Mouse (Mus musculus) Muller cell, postnatal 12 days (primary cell): ENCODE data around the gene Atp1a2.

ENCODE experiments used
- DNase-seq: peaks from one replicate; pipeline ENCODE4 v3.0.0-alpha.2; 2015; ENCODE audit errors: inconsistent ontology term

Gene Atp1a2

DNA sequence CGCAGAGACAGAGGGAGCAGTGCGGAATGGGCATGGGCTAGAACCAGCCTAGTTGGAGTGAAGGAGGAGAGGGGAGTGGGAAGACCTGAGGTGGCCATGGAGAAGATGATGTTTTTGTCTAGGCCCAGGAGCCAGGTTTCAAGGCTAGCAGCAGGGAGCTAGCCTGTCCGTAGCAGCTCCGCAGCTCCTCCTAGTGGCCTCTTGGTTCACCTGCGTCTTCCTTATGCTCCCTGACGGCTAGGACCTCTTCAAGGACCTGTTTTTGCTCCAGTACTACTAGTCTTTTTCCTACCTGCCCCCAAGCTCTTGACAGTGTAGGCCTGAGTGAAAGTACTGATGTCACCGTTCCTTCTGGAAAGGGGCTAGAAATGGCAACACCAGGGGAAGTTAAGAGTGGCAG lies 26.9 kb upstream of the Atp1a2 start:
- DNase-seq, result peak; percentile 66

DNA sequence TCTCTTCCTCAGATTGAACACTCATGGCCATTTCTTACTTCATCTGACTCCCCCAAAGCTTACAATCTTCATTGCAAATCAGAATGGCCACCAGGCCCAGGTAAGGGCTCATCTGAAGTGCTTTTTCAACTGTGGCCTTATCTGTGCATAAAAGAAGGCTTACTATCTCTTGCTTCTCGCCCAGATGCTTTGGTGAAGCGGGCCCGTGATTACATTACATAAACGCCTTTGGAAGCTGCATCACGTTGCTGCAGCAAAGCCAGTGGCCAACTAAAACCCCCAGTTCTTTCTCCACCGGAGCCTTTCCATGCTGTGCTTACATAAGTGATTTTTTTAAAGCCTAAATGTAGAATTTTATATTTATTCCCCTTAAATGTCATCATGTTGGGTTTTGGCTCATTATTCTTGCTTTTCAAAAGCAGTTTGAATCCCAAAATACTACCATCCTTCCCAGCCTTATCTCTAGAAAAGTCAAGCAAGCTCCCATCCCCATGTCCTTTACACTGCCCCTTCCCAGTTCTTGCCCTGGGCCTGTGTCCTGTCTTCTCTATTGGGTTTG lies 26.0 kb upstream of the Atp1a2 start:
- no peak for DNase-seq

DNA sequence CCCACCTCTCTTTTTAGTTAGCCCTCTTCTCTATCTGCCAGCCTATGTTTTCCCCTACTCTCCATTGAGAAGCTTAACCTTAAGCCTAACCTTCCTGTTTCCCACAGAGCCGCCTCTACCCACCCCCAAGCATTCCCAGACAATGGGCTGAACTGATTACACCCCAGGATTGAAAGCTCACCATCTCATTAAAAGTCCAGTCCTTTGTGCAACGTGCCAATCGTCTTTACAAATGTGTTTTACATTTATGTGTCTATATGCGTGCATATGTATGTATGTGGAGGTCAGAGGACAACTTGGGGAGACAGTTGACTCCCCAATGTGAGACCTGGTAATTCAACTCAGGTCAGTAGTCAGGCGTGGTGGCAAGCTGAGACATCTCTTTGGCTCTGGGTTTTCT lies 25.4 kb upstream of the Atp1a2 start:
- DNase-seq, result no peak

DNA sequence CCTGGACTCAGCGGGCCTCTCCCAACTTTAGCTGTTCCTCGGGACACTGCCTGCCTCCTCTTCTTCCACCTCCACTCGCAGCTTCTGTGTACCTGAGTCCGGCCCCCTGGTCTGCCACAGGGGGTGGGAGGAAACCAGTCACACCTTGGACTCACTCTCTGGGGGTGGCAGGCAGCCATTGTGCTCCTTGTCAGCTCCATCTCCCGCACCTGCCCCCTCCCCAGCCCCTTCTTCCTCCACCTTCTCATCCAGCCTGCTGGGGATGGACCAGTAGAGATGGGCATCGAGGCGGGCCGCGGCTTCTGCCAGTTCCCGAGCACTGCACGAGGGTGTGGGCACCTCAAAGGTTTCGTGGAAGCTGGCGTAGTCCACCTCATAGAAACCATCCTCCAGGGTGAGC lies 24.9 kb upstream of the Atp1a2 start:
- no peak for DNase-seq

DNA sequence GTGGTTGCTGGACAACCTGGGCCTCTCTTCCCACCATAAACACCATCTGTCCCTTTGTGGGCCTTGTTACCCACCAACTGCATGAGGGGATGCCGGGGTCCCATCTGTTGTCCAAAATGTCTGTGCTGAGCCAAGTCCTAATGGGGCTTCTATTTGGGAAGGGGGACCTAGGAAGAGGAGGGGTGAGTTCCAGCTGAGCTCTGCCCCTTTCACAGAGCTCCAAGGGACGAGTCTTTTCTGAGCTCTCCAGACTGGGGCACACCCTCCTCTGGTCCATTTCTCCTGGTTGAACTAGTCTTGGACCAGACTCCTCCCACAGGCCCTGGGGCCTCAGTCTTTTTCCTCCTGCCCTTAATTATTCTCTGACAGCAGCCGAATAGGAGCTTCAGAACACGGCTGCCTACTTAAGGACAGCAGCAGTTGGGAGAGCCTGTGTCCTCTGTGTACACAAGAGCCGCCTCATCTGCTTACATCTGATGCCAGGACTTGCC lies 22.1 kb upstream of the Atp1a2 start:
- DNase-seq, result no peak

DNA sequence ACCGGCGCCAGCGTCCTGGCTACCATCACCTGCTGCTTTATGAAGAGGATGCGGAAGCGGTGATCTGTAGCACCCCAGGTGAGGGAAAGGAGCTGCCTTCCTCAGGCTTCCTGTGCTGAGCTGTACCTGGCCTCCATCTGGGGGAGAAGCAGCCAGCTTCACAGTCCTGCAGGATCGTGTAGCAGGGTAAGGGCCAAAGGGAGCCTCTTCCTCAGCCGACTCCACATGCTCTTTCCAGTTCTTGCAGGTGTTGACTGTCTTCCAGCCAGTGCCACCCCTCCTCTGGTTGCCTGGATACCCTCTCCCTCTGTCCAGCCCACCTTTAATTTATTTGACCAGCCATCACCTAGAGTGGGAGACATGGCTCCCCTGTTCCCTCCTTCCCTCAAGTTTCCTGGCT lies 21.5 kb upstream of the Atp1a2 start:
- no peak for DNase-seq

DNA sequence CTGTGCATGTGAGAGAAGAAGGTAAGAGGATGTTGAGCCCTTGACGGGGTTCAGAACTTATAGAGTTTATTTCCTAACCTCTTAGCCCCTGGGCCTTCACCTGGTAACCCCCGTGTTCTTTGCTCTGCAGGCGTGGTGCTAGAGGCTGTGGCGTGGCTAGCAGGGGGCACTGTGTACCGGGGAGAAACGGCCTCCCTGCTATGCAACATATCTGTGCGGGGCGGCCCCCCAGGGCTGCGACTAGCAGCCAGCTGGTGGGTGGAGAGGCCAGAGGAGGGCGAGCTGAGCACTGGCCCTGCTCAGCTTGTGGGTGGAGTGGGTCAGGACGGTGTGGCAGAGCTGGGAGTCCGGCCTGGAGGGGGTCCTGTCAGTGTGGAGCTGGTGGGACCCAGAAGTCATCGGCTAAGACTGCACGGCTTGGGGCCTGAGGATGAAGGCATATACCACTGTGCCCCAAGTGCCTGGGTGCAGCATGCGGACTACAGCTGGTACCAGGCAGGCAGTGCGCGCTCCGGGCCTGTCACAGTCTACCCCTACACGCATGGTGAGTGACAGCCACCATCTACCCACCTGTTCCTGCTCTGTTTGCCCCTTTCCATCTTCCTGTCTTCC lies 20.7 kb upstream of the Atp1a2 start:
- DNase-seq, result no peak

DNA sequence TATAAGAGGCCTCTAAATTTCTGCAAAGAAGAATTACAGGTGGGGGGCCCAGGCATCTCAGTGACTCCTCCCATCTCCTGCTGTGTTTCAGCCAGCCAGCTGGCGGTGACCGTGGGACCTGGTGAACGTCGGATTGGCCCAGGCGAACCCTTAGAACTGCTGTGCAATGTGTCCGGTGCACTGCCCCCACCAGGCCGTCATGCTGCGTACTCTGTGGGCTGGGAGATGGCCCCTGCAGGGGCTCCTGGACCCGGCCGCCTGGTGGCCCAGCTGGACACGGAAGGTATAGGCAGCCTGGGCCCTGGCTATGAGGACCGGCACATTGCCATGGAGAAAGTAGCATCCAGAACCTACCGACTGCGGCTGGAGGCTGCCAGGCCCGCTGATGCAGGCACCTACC lies 20.1 kb upstream of the Atp1a2 start:
- DNase-seq, result no peak

DNA sequence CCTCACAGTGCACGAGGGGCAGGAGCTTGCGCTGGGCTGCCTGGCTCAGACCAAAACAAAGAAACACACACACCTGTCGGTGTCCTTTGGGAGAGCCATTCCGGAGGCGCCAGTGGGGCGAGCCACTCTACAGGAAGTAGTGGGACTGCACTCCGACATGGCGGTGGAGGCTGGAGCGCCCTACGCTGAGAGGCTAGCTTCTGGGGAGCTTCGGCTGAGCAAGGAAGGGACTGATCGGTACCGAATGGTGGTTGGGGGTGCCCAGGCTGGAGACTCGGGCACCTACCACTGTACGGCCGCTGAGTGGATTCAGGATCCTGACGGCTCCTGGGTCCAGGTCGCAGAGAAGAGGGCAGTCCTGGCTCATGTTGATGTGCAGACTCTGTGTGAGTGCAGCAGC lies 19.6 kb upstream of the Atp1a2 start:
- no peak for DNase-seq

DNA sequence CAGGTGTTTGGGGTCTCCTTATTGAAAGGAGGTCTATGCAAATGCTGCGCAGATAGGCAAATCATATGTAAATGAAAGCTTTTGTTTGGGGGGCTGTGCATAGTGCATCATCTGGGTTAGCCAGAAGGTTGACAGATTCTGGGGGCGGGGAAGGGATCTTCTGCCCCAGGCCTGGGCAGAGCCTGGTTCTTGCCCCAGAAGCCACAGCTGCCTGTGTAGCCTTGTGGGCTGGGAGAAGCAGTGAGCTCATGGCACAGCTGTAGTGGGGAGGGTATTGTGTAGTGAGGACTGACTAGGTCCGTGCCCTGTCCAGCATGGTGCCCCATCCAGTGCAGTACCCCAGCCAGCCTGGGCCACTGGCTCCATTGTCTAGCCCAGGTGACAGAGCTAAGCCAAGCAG lies 17.0 kb upstream of the Atp1a2 start:
- no peak for DNase-seq

DNA sequence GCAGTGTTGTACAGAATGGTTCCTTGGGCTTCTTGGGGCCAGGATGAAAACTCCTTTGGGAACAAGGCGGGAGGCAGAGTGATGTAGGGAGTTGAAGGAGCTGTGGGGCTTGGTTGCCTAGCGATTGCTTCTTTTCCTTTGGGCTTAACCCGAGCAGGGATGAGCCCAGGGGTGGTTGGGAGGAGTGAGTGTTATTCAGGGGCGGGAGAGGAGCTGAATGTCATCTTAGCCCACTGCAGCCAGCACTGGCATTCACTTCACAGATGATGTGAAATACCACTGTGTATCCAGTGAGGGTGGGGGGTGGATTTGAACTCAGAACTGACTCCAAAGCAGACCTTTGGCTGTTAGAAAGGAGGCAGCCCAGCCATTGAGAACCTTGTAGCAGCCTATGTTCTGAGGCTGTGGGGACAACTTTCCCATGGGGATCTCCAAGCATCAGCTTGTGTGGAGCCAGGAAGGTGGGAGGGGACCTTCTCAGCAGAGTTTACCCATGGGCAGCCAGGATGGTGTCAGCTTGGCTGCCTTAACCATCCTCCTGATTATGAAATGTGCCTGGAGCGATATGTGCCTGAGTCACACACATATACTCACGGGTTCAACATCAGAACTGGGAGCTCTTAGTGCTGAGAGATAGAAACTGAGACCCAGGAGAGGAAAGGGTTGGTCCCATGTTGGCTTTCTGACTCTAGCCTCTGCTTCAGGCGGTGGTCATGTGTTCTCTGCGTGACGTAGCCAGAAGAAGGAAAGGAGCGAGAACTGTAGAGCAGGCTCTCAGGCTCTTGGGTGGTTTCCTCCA lies 15.9 kb upstream of the Atp1a2 start:
- DNase-seq, result no peak

DNA sequence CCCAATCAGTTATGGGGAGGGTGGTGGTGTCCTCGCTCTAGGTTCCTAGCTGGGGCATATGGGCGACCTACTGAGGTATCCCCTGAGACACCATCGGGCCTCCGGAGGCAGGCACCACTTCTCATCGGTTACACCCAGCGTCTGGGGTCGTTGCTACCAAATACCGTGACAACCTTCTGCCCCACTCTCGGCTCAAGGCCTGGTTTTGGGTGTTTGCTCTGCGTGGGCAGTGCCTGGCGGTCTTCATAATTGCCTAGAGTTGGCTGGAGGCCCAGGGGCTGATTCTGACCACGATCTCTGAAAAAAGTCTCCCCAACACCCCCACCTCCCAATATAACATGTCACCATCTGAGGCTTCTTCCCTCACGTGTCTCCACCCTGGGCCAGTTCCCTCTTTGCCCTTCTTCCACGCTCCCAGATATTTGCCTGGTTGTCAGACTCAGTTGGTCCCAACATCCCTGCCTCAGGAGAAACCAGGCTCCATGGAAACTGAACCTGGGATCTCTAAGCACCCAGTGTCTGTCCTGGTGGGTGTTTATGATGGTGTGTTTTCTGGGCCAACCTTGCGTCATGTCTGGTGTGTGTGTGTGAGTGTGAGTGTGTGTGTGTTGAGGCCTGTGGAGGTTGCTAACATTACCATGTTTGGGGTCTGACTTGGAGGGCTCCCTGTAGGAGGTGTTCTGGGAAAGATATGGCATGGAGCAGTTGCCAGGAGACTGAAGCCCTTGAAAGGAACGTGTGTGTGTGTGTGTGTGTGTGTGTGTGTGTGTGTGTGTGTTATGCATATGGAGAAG lies 15.1 kb upstream of the Atp1a2 start:
- peak; percentile 58 for DNase-seq

DNA sequence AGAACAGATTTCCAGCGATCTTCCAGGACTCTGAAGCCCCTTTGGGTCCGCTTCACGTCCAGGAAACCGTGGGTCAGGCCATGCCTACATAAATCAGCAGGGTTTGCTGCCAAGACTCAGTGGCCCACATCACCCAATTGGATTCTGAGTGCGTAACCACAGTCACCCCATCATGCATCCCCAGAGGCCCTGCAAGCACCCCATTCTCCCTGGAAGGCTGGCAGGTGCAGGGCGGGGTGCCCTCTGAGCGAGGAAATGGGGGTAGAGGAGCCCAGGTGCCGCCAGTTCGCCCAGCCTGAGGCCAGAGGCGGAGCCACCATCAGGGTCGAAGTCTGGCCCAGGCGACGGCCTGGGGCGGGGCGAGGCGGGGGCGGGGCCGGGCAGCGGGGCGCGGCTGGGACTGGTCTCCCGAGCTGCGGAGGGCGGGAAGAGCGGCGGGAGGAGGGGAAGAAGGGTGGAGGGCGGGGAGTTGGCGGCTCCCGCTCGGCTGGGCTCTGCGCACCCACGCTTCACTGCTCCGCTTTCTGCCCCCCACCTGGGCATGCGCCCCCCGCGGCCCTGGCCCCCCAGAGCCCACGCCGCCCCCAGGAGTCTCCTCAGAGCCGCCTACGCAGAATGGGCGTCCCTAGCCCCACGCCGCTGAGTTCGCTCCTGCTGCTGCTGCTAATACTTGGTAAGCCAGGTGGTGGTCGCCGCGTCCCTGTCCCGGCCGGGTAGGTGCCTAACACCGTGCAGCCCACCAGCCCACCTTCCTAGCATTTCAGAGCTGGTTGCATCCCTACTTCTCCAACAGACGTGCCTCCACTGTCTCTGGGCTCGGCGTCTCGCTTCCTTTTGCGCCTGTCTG lies 14.3 kb upstream of the Atp1a2 start:
- DNase-seq, result peak; percentile 95

DNA sequence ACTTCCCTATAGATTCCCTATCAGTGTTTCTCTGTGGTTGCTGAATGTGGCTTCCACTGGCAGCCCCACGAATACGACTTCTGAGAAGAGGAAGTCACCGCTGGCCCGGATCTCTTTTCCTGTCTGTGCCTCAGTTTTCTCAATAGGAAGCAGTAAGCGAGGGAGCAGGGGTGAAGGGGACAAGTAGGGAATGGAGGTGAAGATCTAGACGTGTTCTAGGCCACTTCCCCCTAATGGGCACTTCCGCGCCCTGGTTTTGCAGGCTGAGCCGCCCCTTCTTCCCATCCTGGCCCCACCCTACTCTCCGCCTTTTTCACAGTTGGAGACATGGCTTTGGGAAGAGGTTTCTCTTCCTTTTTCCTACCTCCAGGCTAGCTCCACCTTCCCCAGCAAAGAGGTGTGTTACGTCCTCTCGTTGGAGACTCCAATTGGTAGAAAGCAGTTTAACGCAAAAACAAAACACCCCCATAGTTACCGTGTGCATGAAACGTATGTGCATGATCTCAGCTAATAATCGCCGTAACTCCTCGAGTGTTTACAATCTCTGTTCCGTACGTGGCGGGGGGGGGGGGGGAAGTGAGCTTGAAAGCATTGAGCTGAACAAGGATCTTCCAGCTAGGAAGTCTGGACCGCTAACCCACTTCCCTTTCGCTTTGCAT lies 13.5 kb upstream of the Atp1a2 start:
- DNase-seq, result peak; percentile 70

DNA sequence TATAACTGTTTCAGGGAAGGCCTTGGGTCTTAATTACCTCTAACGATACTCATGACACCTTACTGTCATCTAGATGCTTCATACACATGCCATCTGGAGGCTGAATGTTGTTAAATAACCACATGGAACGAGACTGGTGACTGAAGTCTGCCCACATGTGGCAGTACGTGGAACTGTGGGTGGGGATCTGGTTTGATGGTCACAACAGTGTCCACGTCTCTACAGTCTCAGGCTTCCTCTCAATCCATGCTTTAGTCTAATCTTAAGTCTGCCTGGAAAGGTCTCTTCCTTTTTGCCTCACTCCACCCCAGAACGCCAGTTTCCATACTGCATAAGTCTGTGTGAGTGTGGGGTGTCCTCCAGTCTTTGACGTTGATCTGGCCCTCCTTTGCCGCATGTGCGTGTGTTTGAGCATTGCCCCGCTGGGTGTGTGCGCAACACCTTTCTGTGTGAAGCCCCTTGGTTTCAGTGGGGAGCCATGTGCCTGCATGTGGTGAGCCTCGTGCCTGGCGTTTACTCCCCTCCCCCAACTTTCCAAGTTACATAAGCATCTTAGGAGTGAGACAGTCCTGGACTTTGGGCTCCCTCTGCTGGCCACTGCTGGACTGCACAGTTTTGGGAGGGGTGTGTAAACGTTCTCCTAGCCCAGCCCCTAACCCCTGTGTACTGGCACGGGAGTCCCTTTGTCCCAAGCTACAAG lies 12.0 kb upstream of the Atp1a2 start:
- DNase-seq, result peak; percentile 90

DNA sequence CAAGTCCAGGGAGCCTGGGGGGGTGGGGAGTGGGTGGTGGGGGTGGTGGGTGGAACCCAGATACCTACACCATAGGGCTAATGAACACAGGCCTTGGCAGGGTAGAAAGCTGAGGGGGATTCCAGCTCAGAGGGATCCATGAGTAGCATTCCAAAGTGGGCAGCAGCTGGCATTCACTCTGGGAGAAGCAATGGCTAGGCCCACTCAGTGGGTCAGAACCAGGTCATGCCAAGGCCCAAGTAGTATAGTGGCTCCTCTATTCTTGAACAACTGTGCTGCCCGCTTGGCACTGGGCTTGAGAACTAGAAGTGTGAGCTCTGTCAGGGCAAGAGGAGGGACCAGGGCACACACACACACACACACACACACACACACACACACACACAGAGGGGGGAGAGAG lies 10.5 kb upstream of the Atp1a2 start:
- DNase-seq, result no peak

DNA sequence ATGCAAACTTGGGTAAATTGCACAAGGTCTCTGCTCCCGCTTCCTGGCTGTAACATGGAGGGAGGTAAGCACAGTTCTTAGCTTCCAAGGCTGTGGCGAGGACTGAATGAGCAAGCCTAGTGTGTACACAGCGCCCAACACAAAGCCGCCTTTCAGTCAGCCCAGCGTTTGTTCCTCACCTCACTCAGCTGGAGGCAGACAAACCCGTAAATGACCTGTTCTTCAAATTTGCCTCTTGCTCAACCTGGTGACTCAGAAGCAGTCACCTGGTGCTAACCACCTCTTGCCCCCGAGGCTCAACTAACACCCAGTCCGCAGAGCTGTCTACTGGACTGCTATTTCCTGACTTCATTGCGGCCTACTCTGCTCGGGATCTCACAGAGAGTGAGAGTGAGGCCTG lies 10.1 kb upstream of the Atp1a2 start:
- no peak for DNase-seq

DNA sequence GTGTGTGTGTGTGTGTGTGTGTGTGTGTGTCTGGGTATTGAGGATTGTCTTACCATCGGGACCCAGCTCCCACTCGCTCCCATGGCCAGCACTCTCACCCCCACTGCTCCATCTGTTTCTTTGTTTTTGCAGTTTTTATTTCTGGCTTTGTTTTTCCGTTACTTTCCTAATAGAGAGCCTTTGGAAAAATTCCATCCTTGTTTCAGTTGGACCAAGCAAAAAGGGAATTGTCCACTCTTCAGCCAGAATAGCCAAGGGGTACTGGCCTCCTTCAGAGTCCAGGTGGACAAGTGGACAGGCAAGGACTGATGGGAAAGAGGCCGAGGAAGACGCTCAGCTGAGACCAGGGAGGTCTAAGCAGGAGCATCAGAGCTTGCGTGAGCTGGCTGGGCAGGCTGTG lies 9.0 kb upstream of the Atp1a2 start:
- no peak for DNase-seq

DNA sequence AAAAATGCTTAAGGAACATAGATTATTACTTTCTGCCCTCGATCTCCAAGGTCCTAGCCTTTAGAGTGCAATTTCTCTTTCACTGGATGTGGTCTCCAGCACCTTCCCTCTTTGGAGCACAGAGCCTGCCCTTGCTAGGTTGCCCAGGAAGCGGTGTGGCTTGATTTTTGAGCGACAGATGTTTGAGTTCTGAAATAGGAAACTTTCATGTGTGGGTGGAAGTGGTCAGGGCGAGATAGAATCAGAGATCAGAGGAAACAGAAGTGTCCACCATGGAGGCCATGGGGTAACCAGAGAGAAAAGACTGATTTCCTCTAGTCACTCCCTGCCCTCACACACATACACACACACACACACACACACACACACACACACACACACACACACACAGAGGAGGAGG lies 8.3 kb upstream of the Atp1a2 start:
- no peak for DNase-seq

DNA sequence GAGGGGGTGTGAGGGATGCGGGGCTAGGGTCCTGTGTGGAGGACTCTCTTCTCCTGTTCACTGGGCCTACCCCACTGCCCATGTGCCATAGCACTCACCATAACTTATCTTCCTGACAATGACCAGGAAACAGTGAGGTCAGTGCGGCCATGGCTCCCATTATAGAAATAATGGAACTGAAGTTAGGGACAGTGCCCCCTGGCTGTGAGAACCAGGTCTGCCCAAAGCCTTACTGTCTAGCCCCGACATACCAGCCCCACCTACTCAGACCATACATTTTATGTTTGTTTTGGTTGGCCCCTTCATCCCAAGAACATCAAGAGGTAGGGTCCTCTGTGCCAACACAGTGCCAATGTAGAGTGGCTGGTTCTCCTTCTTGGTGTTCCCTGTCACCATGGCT lies 7.8 kb upstream of the Atp1a2 start:
- DNase-seq, result no peak
